In the genomic region with DNA sequence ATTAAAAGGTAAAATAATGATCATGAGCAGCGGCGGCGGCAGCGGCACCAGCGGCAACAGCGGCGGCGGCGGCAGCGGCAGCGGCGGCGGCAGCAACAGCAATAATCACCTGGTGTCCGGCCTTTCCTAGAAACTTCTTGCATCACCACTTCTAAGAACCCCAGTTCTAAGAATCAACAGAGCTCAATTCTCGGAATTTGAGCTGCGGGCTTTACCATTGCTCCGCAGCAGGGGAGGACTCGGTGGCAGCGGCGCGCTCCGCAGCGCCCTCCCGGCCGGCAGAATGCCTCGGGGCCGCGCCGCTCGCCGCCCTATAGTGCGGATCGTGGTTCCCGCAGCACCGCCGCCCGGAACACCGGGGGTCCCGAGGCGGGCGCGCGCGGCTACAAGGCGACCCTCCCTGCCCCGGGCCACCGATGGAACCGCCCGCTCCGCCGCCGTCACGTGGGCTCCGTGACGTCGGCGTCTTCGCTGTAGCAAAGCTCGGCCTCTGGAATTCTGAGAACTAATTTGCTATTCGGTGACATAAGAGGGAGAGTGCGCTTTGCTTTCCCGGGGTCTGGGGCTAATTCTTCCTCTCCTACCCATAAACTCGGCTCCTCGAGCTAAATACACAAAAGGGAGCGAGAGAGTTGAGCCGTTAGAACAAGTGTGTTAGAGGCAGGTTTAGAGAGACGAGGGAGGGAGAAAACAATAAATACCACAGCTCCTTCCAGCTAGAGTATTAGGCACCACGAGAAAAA, we compare ENCODE assay signal across 9 mouse cellular contexts. TPM values are rescaled to one million over a fixed set of nuclear protein-coding genes. Genes with fewer than 3 reads are reported as not detected.
DNase-seq lines count a peak whose midpoint lies in the region; ATAC-seq and TF ChIP-seq lines count a peak whose summit lies in the region.
"Had no signal": no experiment of that assay in that cellular context is flagged by ENCODE, and none has a peak within 500 bp of the region (broad histone marks: within the 10 kb centered on the region; RNA-seq: fewer than 3 reads in every experiment).

A gene (plus strand): TSS at position 17 of the 743 bp plus-strand sequence.
A gene (minus strand): TSS at position 387 of the 743 bp plus-strand sequence.

- H3K27ac ChIP-seq in ES-Bruce4 (ENCODE audit: insufficient read depth, low read length) = peak within 1 kb of the TSS; percentile 96
- H3K27ac ChIP-seq in forebrain, postnatal 0 days (ENCODE audit: low read depth, low read length) = peak within 1 kb of the TSS; percentile 100
- H3K27ac ChIP-seq in lung, embryonic 14.5 days (ENCODE audit: low read depth) = peak within 1 kb of the TSS; percentile 98

- TF ChIP-seq POLR2A in ES-Bruce4 (IDR thresholded peaks at IDR 0.05; ENCODE audit: insufficient read depth, low read length) = peak; percentile 61

- H3K36me3 ChIP-seq in ES-Bruce4 (ENCODE audit: control insufficient read depth, insufficient read depth, low read length, poor library complexity, severe bottlenecking) = no peaks in the 10 kb centered on the region
- H3K36me3 ChIP-seq in forebrain, postnatal 0 days (ENCODE audit: insufficient read depth) = no peaks in the 10 kb centered on the region
- no peaks in the 10 kb centered on the region for H3K36me3 ChIP-seq in lung, embryonic 14.5 days (ENCODE audit: insufficient read depth)

- H3K4me1 ChIP-seq in ES-Bruce4 (ENCODE audit: control insufficient read depth, insufficient read depth, low read length) = no peaks in the 10 kb centered on the region
- H3K4me1 ChIP-seq in forebrain, postnatal 0 days (ENCODE audit: insufficient read depth) = 0 out of 2 replicates have a peak, but pooled peaks cover 3% of the 10 kb centered on the region
- H3K4me1 ChIP-seq in lung, embryonic 14.5 days (ENCODE audit: insufficient read depth) = peaks cover 4% of the 10 kb centered on the region; the same call in 1 of the 2 replicates

- 1% methylated on average over 68 of the region's 68 CpGs for WGBS in forebrain, postnatal 0 days
- under 1% methylated on average over 68 of the region's 68 CpGs for WGBS in lung, embryonic 14.5 days

- peak within 1 kb of the TSS; percentile 95 for H3K4me3 ChIP-seq in ES-Bruce4 (ENCODE audit: low read depth, low read length)
- peak within 1 kb of the TSS; percentile 79 for H3K4me3 ChIP-seq in forebrain, postnatal 0 days (ENCODE audit: low read depth, low read length)
- peak within 1 kb of the TSS; percentile 75 for H3K4me3 ChIP-seq in lung, embryonic 14.5 days (ENCODE audit: low read depth, low read length)

- peak; percentile 84 for ATAC-seq in forebrain, postnatal 0 days
- peak; percentile 24 to 55; a peak in 3 of 4 replicates for ATAC-seq in hematopoietic stem cell, adult 5-6 weeks (replicated peaks in 1 of 2; ENCODE audit: insufficient read depth in 1 of 2, low FRiP score in 2 of 2, low TSS enrichment in 1 of 2, low read depth in 1 of 2, poor library complexity in 2 of 2, severe bottlenecking in 2 of 2)
- peak; percentile 82 for ATAC-seq in lung, embryonic 14.5 days (ENCODE audit: insufficient read depth)
- peak; percentile 63 for ATAC-seq in neutrophil, adult 5-6 weeks (ENCODE audit: extremely low read depth, insufficient number of reproducible peaks, low FRiP score, poor library complexity, severe bottlenecking)

- H3K4me2 ChIP-seq in forebrain, postnatal 0 days (ENCODE audit: low read depth) = peak within 1 kb of the TSS; percentile 87
- peak within 1 kb of the TSS; percentile 93 for H3K4me2 ChIP-seq in lung, embryonic 14.5 days

- TF ChIP-seq CTCF in ES-Bruce4 (IDR thresholded peaks at IDR 0.05; ENCODE audit: low read depth, low read length) = no peak
- peak; percentile 21; the same call in 1 of the 2 replicates for TF ChIP-seq CTCF in forebrain, postnatal 0 days (IDR thresholded peaks at IDR 0.05; ENCODE audit: low read depth)
- TF ChIP-seq CTCF in lung, embryonic 14.5 days (IDR thresholded peaks at IDR 0.05; ENCODE audit: low read depth) = no peak

- TF ChIP-seq EP300 in ES-Bruce4 (IDR thresholded peaks at IDR 0.05; ENCODE audit: insufficient read depth, low read depth, low read length) = no peak

- DNase-seq in cerebellum, adult 18-20 months = peak; percentile 82 to 92
- DNase-seq in forebrain, postnatal 0 days = peak; percentile 96
- DNase-seq in layer of hippocampus, adult 8-10 months (ENCODE audit: low spot score in 2 of 2) = peak; percentile 82 to 87
- peak; percentile 95 for DNase-seq in lung, embryonic 14.5 days
- peak; percentile 76 for DNase-seq in testis, postnatal 14 days (ENCODE audit: low spot score)

- H3K9me3 ChIP-seq in ES-Bruce4 (replicated peaks; ENCODE audit: control insufficient read depth, insufficient read depth, low read length, poor library complexity, severe bottlenecking) = no peaks in the 10 kb centered on the region
- H3K9me3 ChIP-seq in forebrain, postnatal 0 days (ENCODE audit: low read length) = no peaks in the 10 kb centered on the region
- H3K9me3 ChIP-seq in lung, embryonic 14.5 days (ENCODE audit: low read depth, low read length) = no peaks in the 10 kb centered on the region

- peak within 1 kb of the TSS; percentile 99 for H3K9ac ChIP-seq in ES-Bruce4 (ENCODE audit: low read depth, poor library complexity, severe bottlenecking)
- peak within 1 kb of the TSS; percentile 87 for H3K9ac ChIP-seq in forebrain, postnatal 0 days
- H3K9ac ChIP-seq in lung, embryonic 14.5 days = peak within 1 kb of the TSS; percentile 84

- no peaks in the 10 kb centered on the region for H3K27me3 ChIP-seq in ES-Bruce4 (ENCODE audit: control insufficient read depth, insufficient read depth, low read length, poor library complexity, severe bottlenecking)
- no peaks in the 10 kb centered on the region; the same call in 1 of the 2 replicates for H3K27me3 ChIP-seq in forebrain, postnatal 0 days (ENCODE audit: insufficient read depth, low read length)
- peaks cover 10% of the 10 kb centered on the region; the same call in 1 of the 2 replicates for H3K27me3 ChIP-seq in lung, embryonic 14.5 days (ENCODE audit: insufficient read depth, low read length)

RNA-seq across cellular contexts. Expression of the first gene that starts in this region (rescaled TPM):
- not detected in 2 replicates for polyA plus RNA-seq in ES-Bruce4 (2011; ENCODE audit: insufficient read depth, insufficient read length, low read depth, missing spikeins)
- total RNA-seq in forebrain, postnatal 0 days (2014; rRNA removed) = not detected in 2 replicates
- not detected in 2 replicates for polyA plus RNA-seq in forebrain, postnatal 0 days (2015; fragmentation: Nextera tagmentation; extraction: Ambion mirVana)
- not detected in 2 replicates for total RNA-seq in hematopoietic stem cell, adult 5-6 weeks (2017)
- not detected for total RNA-seq in layer of hippocampus, adult 8-10 months (2022)
- polyA plus RNA-seq in lung, embryonic 14.5 days (2014; fragmentation: Nextera tagmentation; extraction: Ambion mirVana) = not detected in 2 replicates
- total RNA-seq in neutrophil, adult 5-6 weeks (2017) = not detected in 2 replicates
- polyA plus RNA-seq: gonadal fat pad, adult 2 months had no signal

RNA-seq across cellular contexts. Expression of the second gene that starts in this region (rescaled TPM):
- polyA plus RNA-seq in ES-Bruce4 (2011; ENCODE audit: insufficient read depth, insufficient read length, low read depth, missing spikeins) = 5.0 and 5.6 TPM in 2 replicates
- total RNA-seq in forebrain, postnatal 0 days (2014; rRNA removed) = 7.5 and 9.2 TPM in 2 replicates
- 0.69 and 0.92 TPM in 2 replicates for polyA plus RNA-seq in forebrain, postnatal 0 days (2015; fragmentation: Nextera tagmentation; extraction: Ambion mirVana)
- total RNA-seq in hematopoietic stem cell, adult 5-6 weeks (2017) = 5.4 and 7.1 TPM in 2 replicates
- 10 to 100 TPM; 44.9 to 51.7 (median 49.1) TPM for total RNA-seq in layer of hippocampus, adult 8-10 months (2022)
- polyA plus RNA-seq in lung, embryonic 14.5 days (2014; fragmentation: Nextera tagmentation; extraction: Ambion mirVana) = 1.1 and 1.2 TPM in 2 replicates
- total RNA-seq in neutrophil, adult 5-6 weeks (2017) = 100 and 112 TPM in 2 replicates

Comparison
In these comparisons a context has a peak if more than half of its experiments do, and no peak if none do; other contexts are left out.
1. Peak in every context shown above with its lines: DNase-seq, ATAC-seq, H3K4me3 ChIP-seq and H3K27ac ChIP-seq.